Mouse (Mus musculus): ENCODE measurements at regions not wholly inside any gene's neighbourhood (a gene's known extent, or its start where the extent isn't known, plus 50 kb on each side); places are given as distances from the start of the nearest gene placed in this dataset.

DNA sequence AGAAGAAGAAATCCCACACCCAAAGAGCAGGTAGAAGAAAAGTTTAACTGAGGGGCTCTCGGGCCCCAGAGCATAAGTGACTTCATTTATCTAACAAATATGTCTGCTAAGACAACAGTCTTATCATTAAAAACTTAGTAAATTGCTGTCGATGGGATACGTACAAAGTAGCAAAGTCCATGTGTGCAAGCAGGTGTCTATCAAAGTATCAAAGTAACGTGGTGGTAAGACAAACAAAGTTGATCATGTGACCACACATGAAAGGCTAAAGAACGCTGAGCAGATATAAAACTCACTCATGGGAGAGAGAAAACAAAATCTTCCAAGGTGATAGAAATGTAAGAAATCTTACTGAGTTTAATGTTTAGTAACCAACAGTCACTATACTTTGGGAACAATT is 191.3 kb downstream of the Ifng start:
- Histone ChIP-seq H3K4me2 (ENCODE audit: low read depth, low read length) (no peak overlapping the region), H3K4me3 (ENCODE audit: low read depth, low read length) (no peak overlapping the region), H3K9me3 (replicated peaks; ENCODE audit: control insufficient read depth, low read length) (no peaks in the 10 kb centered on the region), H3K36me3 (replicated peaks; ENCODE audit: control insufficient read depth, insufficient read depth, low read depth, low read length) (no peaks in the 10 kb centered on the region), H3K27ac (replicated peaks; ENCODE audit: low read depth, low read length) (no peak overlapping the region), H3K27me3 (ENCODE audit: control insufficient read depth, insufficient read depth, low read length) (no peaks in the 10 kb centered on the region), H3K4me1 (ENCODE audit: control insufficient read depth, insufficient read depth, low read length) (no peaks in the 10 kb centered on the region), H3K9ac (replicated peaks; ENCODE audit: low read length) (no peak overlapping the region)
- ATAC-seq (replicated peaks; ENCODE audit: insufficient number of reproducible peaks, low FRiP score, low TSS enrichment, low read depth) (no peak), DNase-seq (ENCODE audit: low spot score) (no peak)
- WGBS, result 85% methylated on average over 5 of the region's 5 CpGs

DNA sequence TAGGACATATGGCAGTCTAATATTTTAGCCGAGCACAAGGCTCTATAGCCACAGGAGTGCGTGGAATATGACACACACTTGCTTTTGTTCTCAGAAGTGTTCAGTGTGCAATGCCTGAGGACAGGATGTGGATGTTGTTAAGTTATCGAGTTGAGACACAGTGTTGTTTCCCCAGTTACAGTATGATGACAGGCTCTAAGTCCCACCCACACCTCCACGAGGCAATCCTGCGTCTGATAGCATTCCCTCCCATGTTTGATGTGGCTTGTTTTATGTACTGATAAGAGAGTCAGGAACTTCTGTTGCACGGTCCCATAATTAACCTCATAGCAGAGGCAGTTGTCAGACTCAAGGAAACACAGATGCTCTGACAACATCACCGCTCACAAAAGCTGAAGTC is 192.6 kb downstream of the Ifng start:
- H3K9ac ChIP-seq (replicated peaks; ENCODE audit: low read length), result no peak overlapping the region
- no peak for DNase-seq (ENCODE audit: low spot score)
- no peaks in the 10 kb centered on the region for H3K4me1 ChIP-seq (ENCODE audit: control insufficient read depth, insufficient read depth, low read length)
- no peaks in the 10 kb centered on the region for H3K36me3 ChIP-seq (replicated peaks; ENCODE audit: control insufficient read depth, insufficient read depth, low read depth, low read length)
- ATAC-seq (replicated peaks; ENCODE audit: insufficient number of reproducible peaks, low FRiP score, low TSS enrichment, low read depth), result no peak
- H3K4me3 ChIP-seq (ENCODE audit: low read depth, low read length), result no peak overlapping the region
- no peaks in the 10 kb centered on the region for H3K27me3 ChIP-seq (ENCODE audit: control insufficient read depth, insufficient read depth, low read length)
- no peak overlapping the region for H3K27ac ChIP-seq (replicated peaks; ENCODE audit: low read depth, low read length)
- H3K9me3 ChIP-seq (replicated peaks; ENCODE audit: control insufficient read depth, low read length), result no peaks in the 10 kb centered on the region
- no peak overlapping the region for H3K4me2 ChIP-seq (ENCODE audit: low read depth, low read length)
- WGBS, result 78% methylated on average over 7 of the region's 7 CpGs

DNA sequence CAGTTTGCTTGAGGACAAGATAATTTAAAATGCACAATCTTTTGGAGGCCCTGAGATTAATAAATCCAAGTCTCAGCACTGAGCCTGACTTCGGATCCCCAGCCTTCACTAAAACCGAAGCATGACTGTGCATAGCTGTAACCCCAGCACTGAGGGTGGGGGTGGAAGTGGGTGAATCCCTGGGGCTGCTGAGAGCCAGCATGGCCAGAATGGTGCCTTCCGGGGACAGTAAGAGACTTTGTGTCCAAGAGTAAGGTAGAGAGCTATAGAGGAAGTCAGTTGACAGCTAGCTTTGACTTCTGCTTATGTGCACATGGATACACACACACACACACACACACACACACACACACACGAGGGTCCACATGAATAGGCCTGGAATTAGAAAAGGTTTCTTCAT is 198.3 kb downstream of the Ifng start:
- H3K27me3 ChIP-seq (ENCODE audit: control insufficient read depth, insufficient read depth, low read length), result no peaks in the 10 kb centered on the region
- no peak for DNase-seq (ENCODE audit: low spot score)
- H3K4me2 ChIP-seq (ENCODE audit: low read depth, low read length), result no peak overlapping the region
- H3K36me3 ChIP-seq (replicated peaks; ENCODE audit: control insufficient read depth, insufficient read depth, low read depth, low read length), result no peaks in the 10 kb centered on the region
- H3K9me3 ChIP-seq (replicated peaks; ENCODE audit: control insufficient read depth, low read length), result no peaks in the 10 kb centered on the region
- no peaks in the 10 kb centered on the region; the same call in 1 of the 2 replicates for H3K4me1 ChIP-seq (ENCODE audit: control insufficient read depth, insufficient read depth, low read length)
- no peak overlapping the region for H3K4me3 ChIP-seq (ENCODE audit: low read depth, low read length)
- no peak overlapping the region for H3K27ac ChIP-seq (replicated peaks; ENCODE audit: low read depth, low read length)
- 84% methylated on average over 4 of the region's 4 CpGs for WGBS
- H3K9ac ChIP-seq (replicated peaks; ENCODE audit: low read length), result no peak overlapping the region
- no peak for ATAC-seq (replicated peaks; ENCODE audit: insufficient number of reproducible peaks, low FRiP score, low TSS enrichment, low read depth)

DNA sequence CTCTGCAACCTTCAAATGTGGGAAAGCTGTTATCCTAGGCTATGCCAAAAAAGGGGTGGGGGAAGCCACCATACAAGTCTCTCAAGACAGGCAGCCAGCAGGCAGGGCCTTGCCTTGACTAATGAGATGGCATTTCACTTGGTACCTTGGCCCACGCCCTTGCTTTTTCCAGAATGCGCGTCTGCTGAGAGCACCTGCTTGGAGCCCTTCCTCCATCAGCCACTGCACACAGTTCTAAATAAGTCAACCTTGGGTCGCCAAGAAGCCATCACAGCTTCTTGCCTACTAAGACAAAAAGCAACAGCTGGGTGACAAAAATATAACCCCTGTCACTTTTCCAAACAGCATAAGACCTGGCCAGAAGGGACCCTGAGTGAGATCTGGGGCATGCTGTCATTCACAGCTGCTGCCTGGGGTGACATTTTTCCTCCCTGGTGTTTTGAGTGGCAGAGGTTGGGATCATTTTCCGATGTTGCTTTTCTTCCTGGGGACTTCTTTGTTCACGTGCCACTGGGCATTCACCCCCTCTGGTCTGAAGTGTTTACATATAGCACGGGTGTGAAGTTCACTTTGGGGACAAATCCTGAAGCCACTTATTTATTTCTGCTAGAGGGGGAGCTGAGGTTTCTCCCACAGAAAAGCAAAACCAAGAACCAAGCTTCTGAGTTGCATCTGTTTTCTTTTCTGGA is 199.4 kb downstream of the Ifng start:
- H3K27ac ChIP-seq (replicated peaks; ENCODE audit: low read depth, low read length), result no peak overlapping the region
- H3K9me3 ChIP-seq (replicated peaks; ENCODE audit: control insufficient read depth, low read length), result no peaks in the 10 kb centered on the region
- H3K9ac ChIP-seq (replicated peaks; ENCODE audit: low read length), result no peak overlapping the region
- no peak for DNase-seq (ENCODE audit: low spot score)
- H3K36me3 ChIP-seq (replicated peaks; ENCODE audit: control insufficient read depth, insufficient read depth, low read depth, low read length), result no peaks in the 10 kb centered on the region
- no peaks in the 10 kb centered on the region for H3K27me3 ChIP-seq (ENCODE audit: control insufficient read depth, insufficient read depth, low read length)
- H3K4me1 ChIP-seq (ENCODE audit: control insufficient read depth, insufficient read depth, low read length), result no peaks in the 10 kb centered on the region; the same call in 1 of the 2 replicates
- WGBS, result 55% methylated on average over 7 of the region's 7 CpGs
- no peak overlapping the region for H3K4me3 ChIP-seq (ENCODE audit: low read depth, low read length)
- no peak overlapping the region for H3K4me2 ChIP-seq (ENCODE audit: low read depth, low read length)
- no peak for ATAC-seq (replicated peaks; ENCODE audit: insufficient number of reproducible peaks, low FRiP score, low TSS enrichment, low read depth)

DNA sequence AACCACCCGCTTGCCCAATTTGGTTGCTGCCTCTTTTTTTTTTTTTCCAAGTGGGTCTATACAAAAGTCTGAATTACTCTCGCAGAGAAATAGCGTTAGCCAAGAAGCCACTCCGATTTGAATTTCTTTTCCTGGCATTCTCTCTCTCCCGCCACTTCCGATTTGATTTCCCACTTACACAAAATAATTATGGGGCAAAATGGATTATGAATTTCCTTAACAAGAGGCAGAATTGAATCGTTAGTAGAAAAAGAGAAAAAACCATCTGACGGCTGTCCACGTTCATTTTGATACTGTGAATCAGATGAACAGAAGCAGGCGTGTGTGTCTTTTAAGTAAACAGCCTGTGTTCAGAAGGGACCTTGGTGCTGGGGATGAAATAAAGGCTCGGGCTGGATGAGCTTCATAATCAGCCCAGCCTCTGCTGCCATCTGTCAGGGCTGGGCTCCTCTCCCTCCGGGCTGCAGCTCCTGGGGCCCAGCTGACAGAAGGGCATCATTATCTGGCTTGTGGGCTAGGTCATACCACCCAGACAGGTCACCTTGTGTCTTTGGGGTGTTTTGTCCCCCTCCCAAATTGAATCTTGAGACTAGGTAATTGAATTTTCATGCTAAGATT is 200.1 kb downstream of the Ifng start:
- H3K9me3 ChIP-seq (replicated peaks; ENCODE audit: control insufficient read depth, low read length), result no peaks in the 10 kb centered on the region
- no peak overlapping the region for H3K4me2 ChIP-seq (ENCODE audit: low read depth, low read length)
- 60% methylated on average over 12 of the region's 12 CpGs for WGBS
- H3K27me3 ChIP-seq (ENCODE audit: control insufficient read depth, insufficient read depth, low read length), result no peaks in the 10 kb centered on the region
- ATAC-seq (replicated peaks; ENCODE audit: insufficient number of reproducible peaks, low FRiP score, low TSS enrichment, low read depth) (0 out of 2 replicates have a peak, but pooled peaks have one; percentile 29), DNase-seq (ENCODE audit: low spot score) (no peak)
- no peak overlapping the region for H3K27ac ChIP-seq (replicated peaks; ENCODE audit: low read depth, low read length)
- H3K4me3 ChIP-seq (ENCODE audit: low read depth, low read length), result no peak overlapping the region
- no peaks in the 10 kb centered on the region; the same call in 1 of the 2 replicates for H3K4me1 ChIP-seq (ENCODE audit: control insufficient read depth, insufficient read depth, low read length)
- no peaks in the 10 kb centered on the region for H3K36me3 ChIP-seq (replicated peaks; ENCODE audit: control insufficient read depth, insufficient read depth, low read depth, low read length)
- H3K9ac ChIP-seq (replicated peaks; ENCODE audit: low read length), result no peak overlapping the region

DNA sequence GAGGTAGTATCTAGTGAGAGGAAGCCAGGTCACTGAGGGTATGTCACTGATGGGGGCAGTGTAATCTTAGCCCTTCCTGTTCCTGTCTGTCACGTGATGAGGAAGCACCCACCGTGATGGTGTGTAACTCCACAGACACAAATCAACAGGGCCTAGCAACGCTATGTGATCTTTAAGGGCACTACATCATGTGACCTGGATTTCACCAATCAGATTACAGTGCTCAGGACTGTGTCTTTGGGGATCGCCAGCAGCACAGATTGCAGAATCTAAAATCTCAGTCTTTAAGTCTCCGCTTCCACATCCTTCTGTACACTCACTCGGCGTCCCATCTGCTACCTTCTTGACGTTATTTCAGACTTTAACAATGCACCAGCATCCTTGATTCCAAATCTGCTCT is 202.8 kb downstream of the Ifng start:
- Histone ChIP-seq H3K9me3 (replicated peaks; ENCODE audit: control insufficient read depth, low read length) (no peaks in the 10 kb centered on the region), H3K4me2 (ENCODE audit: low read depth, low read length) (no peak overlapping the region), H3K36me3 (replicated peaks; ENCODE audit: control insufficient read depth, insufficient read depth, low read depth, low read length) (no peaks in the 10 kb centered on the region), H3K4me3 (ENCODE audit: low read depth, low read length) (no peak overlapping the region), H3K4me1 (ENCODE audit: control insufficient read depth, insufficient read depth, low read length) (no peaks in the 10 kb centered on the region; the same call in 1 of the 2 replicates), H3K9ac (replicated peaks; ENCODE audit: low read length) (no peak overlapping the region), H3K27ac (replicated peaks; ENCODE audit: low read depth, low read length) (no peak overlapping the region), H3K27me3 (ENCODE audit: control insufficient read depth, insufficient read depth, low read length) (no peaks in the 10 kb centered on the region)
- DNase-seq (ENCODE audit: low spot score), result no peak
- no peak for ATAC-seq (replicated peaks; ENCODE audit: insufficient number of reproducible peaks, low FRiP score, low TSS enrichment, low read depth)
- WGBS, result 75% methylated on average over 8 of the region's 8 CpGs

DNA sequence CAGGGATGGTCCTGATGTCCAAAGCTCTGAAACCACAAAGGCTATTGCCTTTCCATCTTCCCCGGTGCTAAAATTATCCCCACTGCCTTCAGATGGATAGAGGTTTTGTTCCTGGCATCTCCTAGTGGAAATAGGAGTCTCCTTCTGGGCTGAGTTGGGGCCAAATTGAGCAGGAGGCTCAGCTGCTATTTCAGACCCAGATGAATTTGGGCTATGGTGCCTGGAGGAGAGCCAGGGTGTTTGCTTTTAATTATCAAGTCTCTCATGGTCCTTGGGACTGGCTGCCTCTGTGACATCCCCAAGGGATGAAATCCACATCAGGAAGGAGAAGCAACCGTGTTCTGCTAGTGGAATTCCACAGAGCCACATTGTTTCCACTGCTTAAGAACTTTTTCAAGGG is 207.3 kb downstream of the Ifng start:
- Histone ChIP-seq H3K36me3 (replicated peaks; ENCODE audit: control insufficient read depth, insufficient read depth, low read depth, low read length) (no peaks in the 10 kb centered on the region), H3K4me3 (ENCODE audit: low read depth, low read length) (no peak overlapping the region), H3K27me3 (ENCODE audit: control insufficient read depth, insufficient read depth, low read length) (no peaks in the 10 kb centered on the region), H3K9me3 (replicated peaks; ENCODE audit: control insufficient read depth, low read length) (no peaks in the 10 kb centered on the region), H3K4me1 (ENCODE audit: control insufficient read depth, insufficient read depth, low read length) (no peaks in the 10 kb centered on the region), H3K27ac (replicated peaks; ENCODE audit: low read depth, low read length) (no peak overlapping the region), H3K9ac (replicated peaks; ENCODE audit: low read length) (no peak overlapping the region), H3K4me2 (ENCODE audit: low read depth, low read length) (no peak overlapping the region)
- no peak for ATAC-seq (replicated peaks; ENCODE audit: insufficient number of reproducible peaks, low FRiP score, low TSS enrichment, low read depth)
- no peak for DNase-seq (ENCODE audit: low spot score)
- WGBS, result 51% methylated on average over 2 of the region's 2 CpGs

DNA sequence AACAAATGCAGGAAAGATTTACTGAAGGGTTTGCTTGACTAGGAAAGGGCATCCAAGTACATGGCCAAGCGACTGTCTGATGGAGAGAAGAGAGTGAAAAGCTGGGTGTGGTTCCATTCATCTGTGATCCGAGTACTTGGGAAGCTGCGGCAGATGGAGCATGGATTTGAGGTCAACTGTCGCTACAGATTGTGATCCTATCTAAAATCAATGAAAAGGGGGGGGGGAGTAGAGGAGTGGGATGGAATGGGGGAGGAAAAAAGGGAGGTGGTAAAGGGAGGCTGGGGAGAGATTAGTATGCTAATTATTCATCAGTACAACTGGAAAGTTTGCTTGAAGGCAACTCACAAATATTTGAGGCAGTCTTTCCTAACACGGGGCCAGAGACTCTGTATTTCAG is 213.4 kb downstream of the Dyrk2 start:
- no peaks in the 10 kb centered on the region for H3K9me3 ChIP-seq (replicated peaks; ENCODE audit: control insufficient read depth, low read length)
- no peak overlapping the region for H3K9ac ChIP-seq (replicated peaks; ENCODE audit: low read length)
- WGBS, result 81% methylated on average over 5 of the region's 5 CpGs
- H3K27me3 ChIP-seq (ENCODE audit: control insufficient read depth, insufficient read depth, low read length), result no peaks in the 10 kb centered on the region
- H3K4me3 ChIP-seq (ENCODE audit: low read depth, low read length), result no peak overlapping the region
- H3K36me3 ChIP-seq (replicated peaks; ENCODE audit: control insufficient read depth, insufficient read depth, low read depth, low read length), result no peaks in the 10 kb centered on the region
- H3K4me2 ChIP-seq (ENCODE audit: low read depth, low read length), result no peak overlapping the region
- ATAC-seq (replicated peaks; ENCODE audit: insufficient number of reproducible peaks, low FRiP score, low TSS enrichment, low read depth) (no peak), DNase-seq (ENCODE audit: low spot score) (no peak)
- no peak overlapping the region for H3K27ac ChIP-seq (replicated peaks; ENCODE audit: low read depth, low read length)
- H3K4me1 ChIP-seq (ENCODE audit: control insufficient read depth, insufficient read depth, low read length), result no peaks in the 10 kb centered on the region

All from embryonic facial prominence, embryonic 11.5 days (tissue).